Mouse (Mus musculus): ENCODE data around the gene Rassf8. TPM values are rescaled to one million over a fixed set of nuclear protein-coding genes. Genes with fewer than 3 reads are reported as not detected.

The Rassf8 gene
- polyA plus RNA-seq, 1 experiment from 2014 or later = 4.3 TPM

- under 1% methylated on average over 69 of the region's 69 CpGs for WGBS
- peak; percentile 59 for ATAC-seq (replicated peaks; ENCODE audit: low FRiP score)
- H3K4me3 ChIP-seq (ENCODE audit: low read depth, low read length) = peak overlapping the region; percentile 47
- no peak overlapping the region for H3K27ac ChIP-seq (ENCODE audit: low read depth, low read length)
- peaks cover 11% of the 10 kb centered on the region; the same call in 1 of the 2 replicates for H3K4me1 ChIP-seq (replicated peaks; ENCODE audit: control insufficient read depth, insufficient read depth, low read length)
- H3K27me3 ChIP-seq (ENCODE audit: control insufficient read depth, insufficient read depth, low read length) = peaks cover 35% of the 10 kb centered on the region
- no peaks in the 10 kb centered on the region for H3K9me3 ChIP-seq (ENCODE audit: control insufficient read depth, low read length)
- DNase-seq (ENCODE audit: low spot score) = peak; percentile 81
- H3K4me2 ChIP-seq (ENCODE audit: low read depth, low read length, severe bottlenecking) = peak overlapping the region; percentile 98
- peak overlapping the region; percentile 50 for H3K9ac ChIP-seq (ENCODE audit: low read length)
- no peaks in the 10 kb centered on the region for H3K36me3 ChIP-seq (ENCODE audit: control insufficient read depth, insufficient read depth, low read length)
Observed at GRCm38 (mm10) chr6:145865886-145866851, 119.6 kb downstream of the Rassf8 start.

- no peak overlapping the region for H3K4me3 ChIP-seq (ENCODE audit: low read depth, low read length)
- DNase-seq (ENCODE audit: low spot score) = no peak
- H3K9me3 ChIP-seq (ENCODE audit: control insufficient read depth, low read length) = no peaks in the 10 kb centered on the region
- peak overlapping the region; percentile 98; the same call in 1 of the 2 replicates for H3K4me2 ChIP-seq (ENCODE audit: low read depth, low read length, severe bottlenecking)
- no peak overlapping the region for H3K27ac ChIP-seq (ENCODE audit: low read depth, low read length)
- peaks cover 33% of the 10 kb centered on the region for H3K27me3 ChIP-seq (ENCODE audit: control insufficient read depth, insufficient read depth, low read length)
- H3K36me3 ChIP-seq (ENCODE audit: control insufficient read depth, insufficient read depth, low read length) = no peaks in the 10 kb centered on the region
- no peak overlapping the region for H3K9ac ChIP-seq (ENCODE audit: low read length)
- peaks cover 11% of the 10 kb centered on the region; the same call in 1 of the 2 replicates for H3K4me1 ChIP-seq (replicated peaks; ENCODE audit: control insufficient read depth, insufficient read depth, low read length)
- no peak for ATAC-seq (replicated peaks; ENCODE audit: low FRiP score)
- WGBS = 60% methylated on average over 3 of the region's 3 CpGs
Observed at GRCm38 (mm10) chr6:145867111-145867510, 120.6 kb downstream of the Rassf8 start.

Other genes with a start within 250 kb of the Rassf8 start
- gene Lmntd1, start 132.4 kb upstream of the Rassf8 start, polyA plus RNA-seq (2014; fragmentation: Nextera tagmentation; extraction: Ambion mirVana) = 0.31 and 0.33 TPM in 2 replicates
- gene Tuba3b, start 131.0 kb upstream of the Rassf8 start, polyA plus RNA-seq (2014; fragmentation: Nextera tagmentation; extraction: Ambion mirVana) = not detected in 2 replicates
- 2.1 and 2.4 TPM in 2 replicates for gene Bhlhe41, start 118.8 kb downstream of the Rassf8 start, polyA plus RNA-seq (2014; fragmentation: Nextera tagmentation; extraction: Ambion mirVana)
- gene Sspn, start 184.9 kb downstream of the Rassf8 start, polyA plus RNA-seq (2014; fragmentation: Nextera tagmentation; extraction: Ambion mirVana) = 1.9 and 2.0 TPM in 2 replicates